Mouse (Mus musculus): Measurements from ENCODE around the gene Zfp229.

DNA sequence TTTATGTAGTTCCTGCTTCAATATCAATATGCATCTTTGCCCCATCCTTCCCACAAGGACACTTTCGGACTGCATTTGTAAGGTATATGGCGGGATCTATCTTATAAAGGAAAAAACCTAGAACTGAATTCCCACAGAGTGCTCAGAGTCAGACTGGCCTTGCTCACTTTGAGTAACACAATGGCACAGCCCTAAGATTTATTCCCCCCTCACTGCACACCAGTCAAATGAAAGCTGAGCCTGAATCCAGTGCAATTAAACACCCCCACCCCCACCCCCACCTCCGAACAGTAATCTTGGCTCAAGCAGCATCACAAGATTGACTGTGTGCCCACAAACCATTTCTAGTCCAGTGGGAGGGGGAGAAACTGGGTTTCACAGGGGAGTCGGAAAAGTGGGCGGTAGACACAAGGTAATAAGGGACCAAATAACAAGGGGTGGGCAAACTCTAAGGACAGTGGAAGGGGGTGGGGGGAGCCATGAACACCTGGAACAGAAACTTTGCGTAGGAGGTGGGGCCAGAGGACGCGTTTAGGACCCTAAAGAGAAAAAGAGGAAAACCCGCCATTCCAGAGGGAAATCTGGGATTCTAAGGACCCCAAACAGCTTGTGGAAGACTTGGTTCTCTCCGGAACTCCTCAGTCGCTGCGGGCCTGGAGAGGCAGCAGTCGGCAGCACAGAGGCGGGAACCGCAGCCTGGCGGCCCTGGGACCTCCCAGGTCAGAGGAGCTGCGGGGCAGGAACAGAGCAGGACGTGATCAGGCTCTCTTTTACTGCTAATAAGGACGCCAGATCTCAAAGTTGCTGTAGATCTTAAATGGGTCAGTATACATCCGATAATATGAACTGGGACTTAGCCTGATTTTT lies 23.0 kb downstream of the Zfp229 start:
- TF ChIP-seq CTCF (IDR thresholded peaks at IDR 0.05; ENCODE audit: insufficient read depth, low read depth, low read length) (no peak), POLR2A (IDR thresholded peaks at IDR 0.05; ENCODE audit: insufficient read depth, low read depth, low read length) (no peak)

Measured in olfactory bulb, adult 2 months (tissue).